Mouse (Mus musculus): ENCODE measurements around the gene Ctse.

- TF ChIP-seq GATA1 (IDR thresholded peaks at IDR 0.05; ENCODE audit: low read length) (no peak), TAL1 (IDR thresholded peaks at IDR 0.05; ENCODE audit: low read length) (no peak)
Observed at GRCm38 (mm10) chr1:131689016-131689415, 50.9 kb downstream of the Ctse start.
